Mouse (Mus musculus) intestine, embryonic 14.5 days (tissue): ENCODE measurements around the gene Prrt3. TPM values are rescaled to one million over a fixed set of nuclear protein-coding genes. Genes with fewer than 3 reads are reported as not detected.

Experiments used
- ATAC-seq: fragments of 200-750 bp; cut with Nextera tagmentation; replicated peaks from 2 replicates; pipeline ENCODE4 v1.8.0; 2017; ENCODE audit warnings: low read depth, moderate number of reproducible peaks, moderate TSS enrichment, moderate library complexity; ENCODE audit not compliant: low FRiP score, low TSS enrichment
- DNase-seq: peaks from one replicate; pipeline ENCODE4 v3.0.0-alpha.2; 2018; ENCODE audit warnings: low spot score
- H3K27ac ChIP-seq: fragments of 300-500 bp; sonication (generic); 2 replicates; pipeline ENCODE4 v1.5.1; 2014; ENCODE audit warnings: low read depth, mild to moderate bottlenecking, control low read depth
- H3K27me3 ChIP-seq: fragments of 300-500 bp; sonication (generic); replicated peaks from 2 replicates; pipeline ENCODE4 v1.6.1; 2014; ENCODE audit warnings: low read length, control low read depth; ENCODE audit not compliant: control insufficient read depth, insufficient read depth
- H3K36me3 ChIP-seq: fragments of 300-500 bp; sonication (generic); 2 replicates; pipeline ENCODE4 v1.6.1; 2014; ENCODE audit warnings: low read length, control low read depth; ENCODE audit not compliant: control insufficient read depth, insufficient read depth
- H3K4me1 ChIP-seq: fragments of 300-500 bp; sonication (generic); replicated peaks from 2 replicates; pipeline ENCODE4 v1.6.1; 2014; ENCODE audit warnings: low read length, control low read depth, mixed read lengths; ENCODE audit not compliant: control insufficient read depth, insufficient read depth
- H3K4me2 ChIP-seq: fragments of 300-500 bp; sonication (generic); 2 replicates; pipeline ENCODE4 v1.6.1; 2014; ENCODE audit warnings: low read length
- H3K4me3 ChIP-seq: fragments of 300-500 bp; sonication (generic); 2 replicates; pipeline ENCODE4 v1.5.1; 2014; ENCODE audit warnings: low read depth, low read length, control low read depth, mixed read lengths
- H3K9ac ChIP-seq: fragments of 300-500 bp; sonication (generic); 2 replicates; pipeline ENCODE4 v1.6.1; 2014; ENCODE audit warnings: mild to moderate bottlenecking, low read length
- H3K9me3 ChIP-seq: fragments of 300-500 bp; sonication (generic); 2 replicates; pipeline ENCODE4 v1.6.1; 2016; ENCODE audit warnings: low read length, control low read depth; ENCODE audit not compliant: control insufficient read depth
- WGBS: fragments of 180-500 bp; shearing (Covaris S2); extraction: QIAGEN DNeasy Blood & Tissue Kit; methylation state at CpG from one replicate; pipeline ENCODE4 v1.1.7; 2014; 5-methylcytosine and 5-hydroxymethylcytosine counted together
- polyA plus RNA-seq: library from polyadenylated mRNA; unstranded; fragments of >200 nt; fragmentation: Nextera tagmentation; extraction: Ambion mirVana; gene quantifications from 2 replicates; pipeline ENCODE4 v1.2.1, GENCODE M21; 2014

Gene Prrt3
- polyA plus RNA-seq, 1 experiment from 2014 or later = 0.32 TPM

GRCm38 (mm10) chr6:113495071-113495675 lies 6.6 kb downstream of the Prrt3 start:
- ATAC-seq = no peak
- WGBS = 37% methylated on average over 28 of the region's 28 CpGs
- peak overlapping the region; percentile 43 for H3K4me3 ChIP-seq
- DNase-seq = no peak
- peaks cover 4% of the 10 kb centered on the region; the same call in 1 of the 2 replicates for H3K4me1 ChIP-seq
- H3K27ac ChIP-seq = no peak overlapping the region
- H3K9me3 ChIP-seq = no peaks in the 10 kb centered on the region
- peak overlapping the region; percentile 71 for H3K4me2 ChIP-seq
- H3K9ac ChIP-seq = peak overlapping the region; percentile 48; the same call in 1 of the 2 replicates
- 0 out of 2 replicates have a peak, but pooled peaks cover under 1% of the 10 kb centered on the region for H3K36me3 ChIP-seq
- H3K27me3 ChIP-seq = peaks cover 28% of the 10 kb centered on the region

- Histone ChIP-seq H3K9me3 (no peaks in the 10 kb centered on the region), H3K27me3 (peaks cover 24% of the 10 kb centered on the region), H3K36me3 (peaks cover 9% of the 10 kb centered on the region; the same call in 1 of the 2 replicates), H3K4me1 (peaks cover 4% of the 10 kb centered on the region; the same call in 1 of the 2 replicates), H3K9ac (peak overlapping the region; percentile 48), H3K4me3 (peak overlapping the region; percentile 43), H3K4me2 (peak overlapping the region; percentile 71), H3K27ac (no peak overlapping the region)
- peak; percentile 82 for ATAC-seq
- WGBS = under 1% methylated on average over 52 of the region's 54 CpGs
- peak; percentile 82 for DNase-seq
These were observed 7.4 kb downstream of the Prrt3 start for GRCm38 (mm10) chr6:113494258-113494788.

- 79% methylated on average over 24 of the region's 24 CpGs for WGBS
- no peak for DNase-seq
These were observed 9.4 kb downstream of the Prrt3 start for GRCm38 (mm10) chr6:113492101-113492864.

GRCm38 (mm10) chr6:113489410-113489809 lies 12.3 kb downstream of the Prrt3 start:
- Histone ChIP-seq H3K4me1 (peaks cover 3% of the 10 kb centered on the region; the same call in 1 of the 2 replicates), H3K4me2 (no peak overlapping the region), H3K4me3 (no peak overlapping the region), H3K27ac (no peak overlapping the region), H3K27me3 (no peaks in the 10 kb centered on the region; the same call in 1 of the 2 replicates), H3K36me3 (peaks cover 9% of the 10 kb centered on the region; the same call in 1 of the 2 replicates), H3K9me3 (no peaks in the 10 kb centered on the region), H3K9ac (no peak overlapping the region)
- no peak for ATAC-seq
- no peak for DNase-seq
- 94% methylated on average over 14 of the region's 14 CpGs for WGBS

More at GRCm38 (mm10) chr6:113492101-113492864, 9.4 kb downstream of the Prrt3 start:
- Histone ChIP-seq H3K4me1 (peaks cover 4% of the 10 kb centered on the region; the same call in 1 of the 2 replicates), H3K27me3 (peaks cover 24% of the 10 kb centered on the region), H3K9me3 (no peaks in the 10 kb centered on the region), H3K9ac (no peak overlapping the region), H3K27ac (no peak overlapping the region), H3K4me2 (no peak overlapping the region), H3K36me3 (peaks cover 9% of the 10 kb centered on the region; the same call in 1 of the 2 replicates), H3K4me3 (no peak overlapping the region)
- ATAC-seq = no peak

- Histone ChIP-seq H3K9me3 (no peaks in the 10 kb centered on the region), H3K36me3 (peaks cover 9% of the 10 kb centered on the region; the same call in 1 of the 2 replicates), H3K4me1 (peaks cover 11% of the 10 kb centered on the region; the same call in 1 of the 2 replicates), H3K4me2 (no peak overlapping the region), H3K4me3 (no peak overlapping the region), H3K9ac (no peak overlapping the region), H3K27me3 (peaks cover 5% of the 10 kb centered on the region; the same call in 1 of the 2 replicates), H3K27ac (no peak overlapping the region)
- DNase-seq (no peak), ATAC-seq (no peak)
- WGBS = 53% methylated on average over 7 of the region's 7 CpGs
These were observed 14.6 kb downstream of the Prrt3 start for GRCm38 (mm10) chr6:113487125-113487576.

GRCm38 (mm10) chr6:113483729-113484128 lies 18.0 kb downstream of the Prrt3 start:
- Histone ChIP-seq H3K9ac (peak overlapping the region; percentile 59), H3K27me3 (peaks cover 24% of the 10 kb centered on the region), H3K9me3 (no peaks in the 10 kb centered on the region), H3K4me2 (peak overlapping the region; percentile 88), H3K27ac (peak overlapping the region; percentile 57), H3K36me3 (no peaks in the 10 kb centered on the region), H3K4me1 (peaks cover 11% of the 10 kb centered on the region; the same call in 1 of the 2 replicates), H3K4me3 (peak overlapping the region; percentile 44)
- WGBS = 9% methylated on average over 10 of the region's 10 CpGs
- DNase-seq (peak; percentile 57), ATAC-seq (peak; percentile 25; the same call in 1 of the 2 replicates)

GRCm38 (mm10) chr6:113483100-113483615 lies 18.6 kb downstream of the Prrt3 start, which contains the start of gene Creld1:
Creld1 (plus strand) TSS chr6:113483297.
- Histone ChIP-seq H3K4me1 (peaks cover 11% of the 10 kb centered on the region; the same call in 1 of the 2 replicates), H3K9ac (peak within 1 kb of the TSS; percentile 59), H3K4me2 (peak within 1 kb of the TSS; percentile 88), H3K27me3 (peaks cover 24% of the 10 kb centered on the region), H3K9me3 (no peaks in the 10 kb centered on the region), H3K27ac (peak within 1 kb of the TSS; percentile 71), H3K36me3 (no peaks in the 10 kb centered on the region), H3K4me3 (peak within 1 kb of the TSS; percentile 44)
- ATAC-seq (peak; percentile 94), DNase-seq (peak; percentile 95)
- under 1% methylated on average over 26 of the region's 26 CpGs for WGBS
